Mouse (Mus musculus) lung, embryonic 15.5 days (tissue): ENCODE measurements around the gene Ern1. TPM values are rescaled to one million over a fixed set of nuclear protein-coding genes. Genes with fewer than 3 reads are reported as not detected.
"Not testable (repeated sequence)": the region's sequence is repeated elsewhere in the genome, so short reads cannot be mapped to it uniquely, and the experiment has no call there.

Experiments used
- ATAC-seq: fragments of 200-750 bp; cut with Nextera tagmentation; 2 replicates; pipeline ENCODE4 v1.8.0; 2017; ENCODE audit warnings: moderate number of reproducible peaks, borderline replicate concordance; ENCODE audit not compliant: low FRiP score, low TSS enrichment; ENCODE audit errors: extremely low read depth
- H3K27ac ChIP-seq: fragments of 300-500 bp; sonication (generic); 2 replicates; pipeline ENCODE4 v1.5.1; 2015; ENCODE audit warnings: moderate library complexity, mild to moderate bottlenecking, inconsistent platforms
- H3K27me3 ChIP-seq: fragments of 300-500 bp; sonication (generic); 2 replicates; pipeline ENCODE4 v1.6.1; 2015; ENCODE audit warnings: inconsistent platforms
- H3K36me3 ChIP-seq: fragments of 300-500 bp; sonication (generic); 2 replicates; pipeline ENCODE4 v1.6.1; 2015; ENCODE audit warnings: inconsistent platforms
- H3K4me1 ChIP-seq: fragments of 300-500 bp; sonication (generic); 2 replicates; pipeline ENCODE4 v1.6.1; 2015; ENCODE audit warnings: inconsistent platforms
- H3K4me2 ChIP-seq: fragments of 300-500 bp; sonication (generic); 2 replicates; pipeline ENCODE4 v1.6.1; 2015; ENCODE audit warnings: inconsistent platforms, mild to moderate bottlenecking, moderate library complexity
- H3K4me3 ChIP-seq: fragments of 300-500 bp; sonication (generic); 2 replicates; pipeline ENCODE4 v1.5.1; 2015; ENCODE audit warnings: mild to moderate bottlenecking, inconsistent platforms
- H3K9ac ChIP-seq: fragments of 300-500 bp; sonication (generic); 2 replicates; pipeline ENCODE4 v1.6.1; 2015; ENCODE audit warnings: inconsistent platforms
- H3K9me3 ChIP-seq: fragments of 300-500 bp; sonication (generic); 2 replicates; pipeline ENCODE4 v1.6.1; 2016; ENCODE audit warnings: inconsistent platforms
- WGBS: fragments of 180-500 bp; shearing (Covaris S2); methylation state at CpG from one replicate; pipeline ENCODE4 v1.1.7; 2015; 5-methylcytosine and 5-hydroxymethylcytosine counted together
- polyA plus RNA-seq: library from polyadenylated mRNA; unstranded; fragments of >200 nt; fragmentation: Nextera tagmentation; extraction: Ambion mirVana; gene quantifications from 2 replicates; pipeline ENCODE4 v1.2.1, GENCODE M21; 2015

Gene Ern1
- polyA plus RNA-seq, 1 experiment from 2014 or later, result 6.5 TPM

DNA sequence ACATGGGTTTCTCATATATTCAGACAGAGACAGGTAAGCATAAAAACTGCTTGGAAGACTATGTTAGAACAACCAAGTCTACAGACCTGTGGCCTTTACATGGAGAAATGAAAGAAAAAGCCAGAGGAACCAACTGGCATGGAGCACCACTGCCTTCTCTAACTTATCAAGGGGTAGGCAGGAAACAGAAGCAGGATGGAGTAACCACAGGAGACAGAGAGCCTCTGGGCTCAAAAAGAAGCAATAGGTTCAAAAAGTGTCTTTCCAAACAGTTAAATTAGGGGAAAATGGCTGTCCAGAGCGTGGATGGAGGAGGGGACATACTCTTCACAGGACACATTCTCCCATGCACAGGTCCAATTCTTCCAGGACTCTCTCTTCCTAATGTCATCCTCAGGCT is 16.0 kb downstream of the Ern1 start:
- Histone ChIP-seq H3K27me3 (no peaks in the 10 kb centered on the region), H3K4me3 (no peak overlapping the region), H3K4me2 (no peak overlapping the region), H3K9ac (no peak overlapping the region), H3K4me1 (no peaks in the 10 kb centered on the region), H3K9me3 (no peaks in the 10 kb centered on the region), H3K27ac (no peak overlapping the region), H3K36me3 (no peaks in the 10 kb centered on the region)
- 94% methylated on average over 1 of the region's 1 CpGs for WGBS
- no peak for ATAC-seq

GRCm38 (mm10) chr11:106468509-106468908 is 19.1 kb downstream of the Ern1 start:
- Histone ChIP-seq H3K9me3 (no peaks in the 10 kb centered on the region), H3K27me3 (no peaks in the 10 kb centered on the region), H3K4me2 (no peak overlapping the region), H3K36me3 (no peaks in the 10 kb centered on the region), H3K4me1 (no peaks in the 10 kb centered on the region), H3K4me3 (no peak overlapping the region), H3K27ac (no peak overlapping the region), H3K9ac (no peak overlapping the region)
- 97% methylated on average over 1 of the region's 1 CpGs for WGBS
- no peak for ATAC-seq

DNA sequence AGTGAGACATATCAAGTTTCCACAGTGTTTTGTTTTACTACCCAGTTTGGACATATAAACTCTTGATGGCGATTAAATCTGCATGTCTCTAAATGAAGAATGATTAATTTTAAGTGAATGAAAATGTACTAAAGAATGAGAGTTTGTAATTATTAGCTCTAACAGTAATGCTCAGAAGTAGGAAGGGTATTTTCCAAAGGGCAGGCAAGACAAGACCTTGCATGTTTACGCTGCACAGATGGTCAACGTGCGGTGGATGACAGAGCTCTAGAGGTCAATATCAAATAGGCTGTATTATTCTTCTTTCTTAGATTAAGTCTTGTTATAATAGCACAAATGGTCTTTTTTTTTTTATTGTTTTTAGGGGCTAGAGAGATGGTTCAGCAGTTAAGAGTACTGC is 21.7 kb downstream of the Ern1 start:
- 83% methylated on average over 4 of the region's 4 CpGs for WGBS
- Histone ChIP-seq H3K27ac (no peak overlapping the region), H3K4me2 (no peak overlapping the region), H3K4me3 (no peak overlapping the region), H3K36me3 (no peaks in the 10 kb centered on the region), H3K9me3 (no peaks in the 10 kb centered on the region), H3K4me1 (0 out of 2 replicates have a peak, but pooled peaks cover 8% of the 10 kb centered on the region), H3K27me3 (no peaks in the 10 kb centered on the region), H3K9ac (no peak overlapping the region)
- no peak for ATAC-seq

DNA sequence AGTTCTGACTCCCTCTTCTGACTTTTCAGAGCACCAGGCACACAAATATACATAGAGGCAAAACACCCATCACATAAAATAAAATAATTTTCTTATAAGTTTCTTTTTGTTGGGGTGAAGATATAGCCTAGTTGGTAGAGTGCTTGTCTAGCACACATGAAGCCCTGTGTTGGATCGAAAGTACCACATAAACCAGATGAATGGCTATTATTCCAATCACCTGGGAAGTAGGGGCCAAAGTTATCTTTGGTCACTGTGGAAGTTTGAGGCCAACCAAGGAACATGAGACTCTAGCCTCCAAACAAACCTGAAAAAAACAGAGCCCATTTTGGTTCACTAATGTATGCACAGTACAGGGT is 22.1 kb downstream of the Ern1 start:
- no peak for ATAC-seq
- Histone ChIP-seq H3K9ac (no peak overlapping the region), H3K4me3 (no peak overlapping the region), H3K27me3 (no peaks in the 10 kb centered on the region), H3K9me3 (no peaks in the 10 kb centered on the region), H3K27ac (no peak overlapping the region), H3K4me2 (no peak overlapping the region), H3K36me3 (no peaks in the 10 kb centered on the region), H3K4me1 (0 out of 2 replicates have a peak, but pooled peaks cover 8% of the 10 kb centered on the region)
- 92% methylated on average over 1 of the region's 1 CpGs for WGBS

DNA sequence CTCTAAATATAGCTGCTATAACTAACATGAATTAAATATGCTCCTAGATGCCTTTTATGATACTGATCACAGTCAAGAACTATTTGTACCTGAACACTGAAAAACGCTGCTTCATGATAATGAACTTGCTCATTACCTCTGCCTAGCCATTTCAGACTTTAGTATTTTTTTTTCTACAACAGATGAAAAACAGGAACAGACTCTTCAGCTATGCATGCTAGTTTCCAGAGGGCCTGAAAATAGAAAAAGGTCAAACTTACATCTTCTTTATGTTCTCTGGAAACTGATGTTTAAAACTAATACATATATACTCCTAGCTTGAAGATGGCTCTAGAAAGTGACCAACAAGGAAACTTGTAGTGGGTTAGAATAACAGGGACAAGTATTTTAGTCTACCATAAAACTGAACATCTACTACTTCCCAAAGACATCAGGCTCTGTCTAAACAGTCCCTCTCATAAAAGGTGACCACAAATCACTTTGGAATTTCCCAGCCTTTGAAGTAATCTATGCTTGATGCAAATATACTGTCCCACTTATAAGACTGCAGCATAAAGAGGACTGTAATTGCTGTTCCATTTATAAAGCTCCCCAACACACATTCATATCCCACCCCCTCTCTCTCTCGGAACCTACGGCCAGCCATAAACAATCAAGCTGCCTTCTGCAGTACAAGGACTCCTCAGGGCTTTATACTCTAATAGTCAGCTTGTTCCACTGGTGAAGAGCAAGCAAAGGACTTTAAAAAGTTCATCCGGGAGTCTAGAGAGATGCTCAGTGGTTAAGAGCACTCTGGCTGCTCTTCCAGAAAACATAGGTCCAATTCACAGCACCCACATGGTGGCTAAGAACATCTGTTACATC is 22.7 kb downstream of the Ern1 start:
- H3K4me3 ChIP-seq, result no peak overlapping the region
- no peak overlapping the region for H3K27ac ChIP-seq
- H3K4me1 ChIP-seq, result 0 out of 2 replicates have a peak, but pooled peaks cover 8% of the 10 kb centered on the region
- no peak for ATAC-seq
- no peaks in the 10 kb centered on the region for H3K9me3 ChIP-seq
- H3K4me2 ChIP-seq, result no peak overlapping the region
- 72% methylated on average over 4 of the region's 4 CpGs for WGBS
- H3K9ac ChIP-seq, result no peak overlapping the region
- H3K36me3 ChIP-seq, result no peaks in the 10 kb centered on the region
- H3K27me3 ChIP-seq, result no peaks in the 10 kb centered on the region

DNA sequence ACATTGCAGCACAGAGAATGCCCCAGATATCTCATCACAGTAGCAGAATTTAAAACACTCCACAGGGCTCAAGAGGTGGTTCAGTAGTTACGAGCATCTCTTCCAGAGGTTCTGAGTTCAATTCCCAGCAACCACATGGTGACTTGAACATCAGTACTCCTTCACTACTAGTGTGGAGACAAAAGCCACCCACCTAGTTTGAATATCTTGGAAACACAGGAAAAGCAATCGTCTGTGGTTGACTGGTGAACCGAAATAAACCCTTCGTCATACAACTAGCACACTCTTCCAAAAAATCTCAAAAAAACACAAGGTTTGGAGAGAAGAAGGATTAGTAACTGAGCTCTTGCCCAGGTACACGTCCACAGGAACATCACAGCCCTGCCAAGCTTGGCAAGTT is 23.8 kb downstream of the Ern1 start:
- no peaks in the 10 kb centered on the region for H3K27me3 ChIP-seq
- H3K4me3 ChIP-seq, result no peak overlapping the region
- H3K4me1 ChIP-seq, result 0 out of 2 replicates have a peak, but pooled peaks cover 8% of the 10 kb centered on the region
- H3K9ac ChIP-seq, result no peak overlapping the region
- no peak overlapping the region for H3K27ac ChIP-seq
- no peaks in the 10 kb centered on the region for H3K9me3 ChIP-seq
- no peak for ATAC-seq
- 83% methylated on average over 5 of the region's 5 CpGs for WGBS
- no peak overlapping the region for H3K4me2 ChIP-seq
- H3K36me3 ChIP-seq, result no peaks in the 10 kb centered on the region

DNA sequence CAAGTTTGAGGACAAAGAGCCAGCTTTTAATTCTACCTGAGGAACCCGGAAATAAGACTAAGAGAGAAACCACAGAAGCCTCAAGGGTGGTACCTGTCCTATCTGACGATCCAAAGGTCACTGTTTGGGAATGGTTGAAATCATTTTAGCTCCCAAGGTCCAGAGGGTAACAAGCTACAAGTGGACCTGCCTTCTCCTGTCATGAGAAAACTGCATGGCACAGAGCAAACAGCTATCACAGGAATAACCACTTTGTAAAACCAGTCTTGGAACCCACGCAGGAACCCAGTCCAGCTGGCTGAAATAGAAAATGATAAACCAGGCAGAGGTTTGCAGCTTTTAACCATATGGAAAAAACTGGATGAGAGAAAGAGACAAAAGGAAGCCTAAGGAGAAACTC is 25.3 kb downstream of the Ern1 start:
- Histone ChIP-seq H3K9ac (no peak overlapping the region), H3K27ac (no peak overlapping the region), H3K36me3 (no peaks in the 10 kb centered on the region), H3K4me1 (0 out of 2 replicates have a peak, but pooled peaks cover 8% of the 10 kb centered on the region), H3K27me3 (no peaks in the 10 kb centered on the region), H3K9me3 (no peaks in the 10 kb centered on the region), H3K4me3 (no peak overlapping the region), H3K4me2 (no peak overlapping the region)
- no peak for ATAC-seq
- 52% methylated on average over 3 of the region's 3 CpGs for WGBS

- 0 out of 2 replicates have a peak, but pooled peaks cover 8% of the 10 kb centered on the region for H3K4me1 ChIP-seq
- no peaks in the 10 kb centered on the region for H3K36me3 ChIP-seq
- no peaks in the 10 kb centered on the region for H3K27me3 ChIP-seq
- ATAC-seq, result no peak
- no peaks in the 10 kb centered on the region for H3K9me3 ChIP-seq
- no peak overlapping the region for H3K4me2 ChIP-seq
- no peak overlapping the region for H3K4me3 ChIP-seq
- whole genome bisulfite sequencing, result 76% methylated on average over 5 of the region's 5 CpGs
- H3K27ac ChIP-seq, result no peak overlapping the region
- no peak overlapping the region for H3K9ac ChIP-seq
Measured at GRCm38 (mm10) chr11:106461145-106461932, 26.3 kb downstream of the Ern1 start.

DNA sequence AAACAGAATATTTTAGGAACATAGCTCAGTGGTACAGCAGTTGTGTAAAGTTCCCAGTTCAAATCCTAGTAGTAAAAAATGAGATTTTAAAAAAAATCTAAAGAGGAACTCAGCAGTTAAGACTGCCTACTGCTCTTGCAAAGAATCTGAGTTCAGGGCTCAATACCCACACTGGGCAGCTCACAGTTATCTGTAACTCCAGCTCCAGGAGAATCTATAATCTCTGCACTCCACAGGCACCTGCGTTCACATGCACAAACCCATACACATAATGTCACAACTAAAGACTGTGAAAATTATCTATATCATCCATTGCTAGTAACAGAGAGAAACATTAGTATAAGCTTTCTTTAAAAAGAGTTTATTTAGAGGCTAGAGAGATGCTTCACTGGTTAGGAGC is 27.0 kb downstream of the Ern1 start:
- Histone ChIP-seq H3K9me3 (no peaks in the 10 kb centered on the region), H3K27ac (no peak overlapping the region), H3K27me3 (no peaks in the 10 kb centered on the region), H3K36me3 (no peaks in the 10 kb centered on the region), H3K4me2 (no peak overlapping the region), H3K4me3 (no peak overlapping the region), H3K4me1 (0 out of 2 replicates have a peak, but pooled peaks cover 8% of the 10 kb centered on the region), H3K9ac (no peak overlapping the region)
- ATAC-seq, result no peak
- 92% methylated on average over 1 of the region's 1 CpGs for WGBS

- Histone ChIP-seq H3K27ac (no peak overlapping the region), H3K9me3 (no peaks in the 10 kb centered on the region), H3K36me3 (no peaks in the 10 kb centered on the region), H3K4me1 (0 out of 2 replicates have a peak, but pooled peaks cover 8% of the 10 kb centered on the region), H3K9ac (no peak overlapping the region), H3K4me2 (no peak overlapping the region), H3K4me3 (no peak overlapping the region), H3K27me3 (no peaks in the 10 kb centered on the region)
- ATAC-seq, result no peak
- WGBS, result 83% methylated on average over 4 of the region's 4 CpGs
Measured at GRCm38 (mm10) chr11:106458540-106458939, 29.1 kb downstream of the Ern1 start.

DNA sequence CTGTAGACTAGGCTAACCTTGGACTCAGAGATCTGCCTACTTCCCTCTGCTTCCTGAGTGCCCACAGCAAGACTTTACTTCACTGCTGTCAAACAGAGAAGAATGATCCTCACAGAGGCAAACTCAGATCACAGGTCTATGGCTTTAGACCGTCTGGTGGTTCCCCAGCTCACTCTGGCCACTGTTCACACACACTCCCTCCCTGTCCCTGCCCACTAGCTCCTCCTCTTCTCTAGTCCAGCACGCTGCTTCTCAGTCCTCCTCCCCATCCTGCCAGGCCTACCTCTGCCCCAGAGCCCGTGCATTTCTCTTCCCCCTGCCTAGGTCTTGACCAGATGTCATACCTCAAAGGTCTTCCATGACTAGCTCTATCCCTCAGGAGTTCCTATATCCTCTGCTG is 44.0 kb downstream of the Ern1 start:
- no peak overlapping the region for H3K4me2 ChIP-seq
- peaks cover 1% of the 10 kb centered on the region; the same call in 1 of the 2 replicates for H3K4me1 ChIP-seq
- H3K9me3 ChIP-seq, result no peaks in the 10 kb centered on the region
- no peaks in the 10 kb centered on the region for H3K36me3 ChIP-seq
- no peak for ATAC-seq
- WGBS, result 32% methylated on average over 3 of the region's 3 CpGs
- H3K27ac ChIP-seq, result no peak overlapping the region
- no peak overlapping the region for H3K4me3 ChIP-seq
- H3K27me3 ChIP-seq, result no peaks in the 10 kb centered on the region
- H3K9ac ChIP-seq, result no peak overlapping the region

DNA sequence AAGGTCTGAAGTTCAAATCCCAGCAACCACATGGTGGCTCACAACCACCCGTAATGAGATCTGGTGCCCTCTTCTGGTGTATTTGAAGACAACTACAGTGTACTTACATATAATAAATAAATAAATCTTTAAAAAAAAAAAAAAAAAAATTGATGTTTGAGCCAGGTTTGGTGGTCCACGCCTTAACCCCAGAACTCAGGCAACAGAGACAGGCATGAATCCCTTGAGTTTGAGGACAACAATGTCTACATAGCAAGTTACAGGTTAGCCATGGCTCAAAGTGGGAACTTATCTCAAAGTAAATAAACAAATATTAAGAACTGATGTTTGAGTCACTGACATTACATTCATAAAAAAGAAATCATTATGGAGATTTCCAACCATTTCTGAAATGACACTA is 45.1 kb downstream of the Ern1 start:
- H3K4me2 ChIP-seq, H3K9me3 ChIP-seq: not testable (repeated sequence)
- 83% methylated on average over 2 of the region's 2 CpGs for WGBS

More for the DNA sequence above, 45.1 kb downstream of the Ern1 start:
- H3K27ac ChIP-seq, H3K4me1 ChIP-seq, H3K36me3 ChIP-seq, ATAC-seq, H3K27me3 ChIP-seq, H3K9ac ChIP-seq, H3K4me3 ChIP-seq: not testable (repeated sequence)
